Mouse (Mus musculus) retina, adult 2 months (tissue): ENCODE results near the gene Arhgef25.
"Not testable (repeated sequence)": the region's sequence is repeated elsewhere in the genome, so short reads cannot be mapped to it uniquely, and the experiment has no call there.

ENCODE experiments used
- DNase-seq: peaks from one replicate; pipeline ENCODE4 v3.0.0-alpha.2; 2012; ENCODE audit warnings: low read depth, low spot score

Arhgef25 gene

GRCm38 (mm10) chr10:127138328-127139141 is 51.3 kb downstream of the Arhgef25 start:
- DNase-seq: no peak

GRCm38 (mm10) chr10:127137896-127138295 is 52.0 kb downstream of the Arhgef25 start:
- DNase-seq: no peak

GRCm38 (mm10) chr10:127136510-127136909 is 53.4 kb downstream of the Arhgef25 start:
- no peak for DNase-seq

GRCm38 (mm10) chr10:127135118-127135836 is 54.6 kb downstream of the Arhgef25 start:
- no peak for DNase-seq

GRCm38 (mm10) chr10:127134394-127135035 is 55.4 kb downstream of the Arhgef25 start:
- DNase-seq: not testable (repeated sequence)
